Mouse (Mus musculus) cerebellum, adult 11-12 months (tissue): ENCODE results near the gene Mrps33.

ENCODE experiments used
- DNase-seq: peaks from one replicate; pipeline ENCODE4 v3.0.0; 2022

Mrps33 gene

DNA sequence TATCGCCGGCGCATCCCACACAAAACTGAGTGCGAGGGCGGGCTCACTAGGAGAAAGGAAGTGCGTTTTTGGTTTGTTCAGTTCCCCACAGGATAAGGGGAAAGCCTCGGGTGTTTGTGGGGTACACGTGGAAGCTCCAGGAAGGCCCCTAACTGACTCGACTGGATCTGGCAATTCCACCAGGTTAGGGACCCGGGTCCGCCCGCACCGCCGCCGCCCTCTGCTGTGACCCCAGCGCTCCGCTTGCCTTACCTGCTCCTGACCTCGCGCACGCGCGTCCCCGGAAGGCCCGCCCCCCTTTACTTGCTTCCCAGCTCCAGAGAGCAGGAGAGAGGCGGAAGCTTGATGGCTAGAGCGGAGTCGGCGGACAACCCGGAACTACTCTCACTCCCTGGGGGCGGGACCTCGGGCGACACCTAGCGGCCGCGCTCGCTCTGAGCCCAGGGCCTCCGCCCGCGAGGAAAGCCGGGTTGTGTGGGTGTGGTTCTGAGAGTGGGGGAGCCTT is at the start of gene Mrps33:
Gene Mrps33, minus strand, starts transcription at position 377 of the 505 bp plus-strand sequence.
- DNase-seq: peak; percentile 98

DNA sequence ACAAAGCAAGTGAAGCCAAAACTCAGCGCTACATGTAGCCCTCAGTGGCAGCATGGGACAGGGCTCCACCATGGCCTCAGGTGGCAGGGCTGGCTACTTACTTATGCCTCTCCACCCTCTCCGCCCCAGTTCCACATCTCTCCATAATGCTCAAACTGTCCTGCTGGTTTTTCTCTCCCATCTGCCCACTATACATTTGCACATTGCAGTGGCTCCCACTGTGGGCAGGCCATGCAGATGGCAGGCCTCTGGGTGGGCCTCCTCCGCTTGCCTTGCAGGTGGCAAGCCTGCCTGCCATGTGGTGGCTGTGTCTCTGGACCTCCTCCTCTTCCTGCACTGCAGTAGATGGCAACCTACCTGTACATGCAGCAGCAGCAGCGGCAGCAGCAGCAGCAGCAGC is 38.9 kb upstream of the Mrps33 start:
- no peak for DNase-seq

DNA sequence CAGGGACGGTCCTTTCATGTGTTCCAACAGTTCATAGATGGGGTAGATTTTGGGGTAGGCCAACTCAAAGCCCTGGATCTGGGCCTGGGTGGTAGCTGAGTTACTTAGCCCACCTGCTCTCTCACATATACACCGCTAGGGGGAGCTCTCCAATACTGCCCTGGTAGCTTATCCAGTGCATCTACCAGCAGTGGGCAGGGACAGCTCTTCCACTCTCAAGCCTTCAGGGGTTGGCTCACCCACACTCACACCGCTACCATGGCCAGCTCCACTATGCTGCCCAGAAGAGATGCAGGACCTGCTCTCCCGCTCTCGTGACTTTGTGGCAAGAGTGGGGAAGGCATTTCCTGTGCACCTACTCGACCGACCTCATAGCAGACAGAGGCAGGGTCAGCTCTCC is 38.0 kb upstream of the Mrps33 start:
- no peak for DNase-seq

DNA sequence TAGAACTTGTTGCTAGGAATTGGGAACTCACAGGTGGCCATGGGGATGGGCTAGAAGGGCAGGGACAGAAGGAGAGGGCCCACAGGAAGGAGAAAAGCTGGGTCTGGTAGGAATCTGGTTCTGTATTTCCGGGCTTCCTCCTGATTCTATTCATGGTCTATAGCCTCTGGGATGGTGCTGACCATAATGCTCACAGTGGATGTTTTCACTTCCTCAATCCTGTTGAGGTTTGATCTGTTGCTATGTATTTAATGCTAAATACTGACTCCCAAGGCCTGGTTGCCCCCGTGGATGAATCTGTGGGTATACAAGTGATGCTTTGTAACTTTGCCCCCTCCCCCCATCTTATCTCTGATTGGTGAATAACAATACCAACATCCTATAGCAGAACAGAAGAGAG is 36.8 kb upstream of the Mrps33 start:
- DNase-seq: no peak

DNA sequence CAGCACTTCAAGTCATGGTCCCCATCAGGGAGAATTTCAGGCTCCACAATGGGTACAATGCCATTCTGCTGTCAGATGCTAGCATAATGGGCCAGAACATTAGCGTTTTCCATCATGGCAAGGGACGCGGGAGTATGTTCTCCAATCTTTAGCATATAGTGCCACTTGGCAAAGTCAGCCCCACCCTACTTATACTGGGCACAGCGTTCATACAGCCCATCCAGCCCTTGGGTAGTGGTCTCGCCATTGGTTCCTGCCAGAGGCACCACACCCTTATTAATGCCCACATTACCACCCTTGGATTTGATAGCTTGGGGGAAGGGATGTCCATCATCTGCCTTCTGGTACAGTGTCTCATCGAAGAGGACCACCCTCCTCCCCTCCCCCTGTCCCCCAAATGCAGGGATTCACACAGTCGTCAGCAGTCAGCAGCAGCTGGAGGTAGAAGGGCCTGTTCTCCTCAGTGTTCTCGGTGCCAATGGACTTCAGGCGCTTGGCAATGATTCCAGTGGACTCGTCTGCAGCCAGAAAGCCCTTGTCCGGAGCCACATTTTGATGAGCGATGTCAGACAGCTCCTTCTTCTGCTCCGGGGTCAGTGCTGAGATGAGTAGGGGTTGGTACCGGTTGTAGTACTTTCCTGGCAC is 33.0 kb upstream of the Mrps33 start:
- DNase-seq: no peak

DNA sequence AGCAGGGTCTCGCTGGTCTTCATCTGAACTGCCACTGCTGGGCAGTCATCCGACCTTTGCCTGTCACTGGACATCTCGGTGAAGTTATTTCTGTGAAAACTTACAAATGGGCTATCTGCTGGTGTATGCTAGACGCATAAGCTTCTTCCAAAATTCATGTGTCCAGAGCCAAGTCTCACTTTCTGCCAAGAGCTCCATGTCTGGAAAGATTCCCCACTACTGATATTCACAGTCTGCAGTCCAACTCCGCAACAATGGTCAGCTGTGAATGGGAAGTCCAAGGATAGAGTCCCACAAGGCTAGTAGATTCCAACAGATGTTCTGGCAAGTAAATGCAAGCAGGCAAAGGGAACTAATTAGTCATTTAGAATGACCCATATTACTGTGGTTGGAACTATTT is 17.9 kb upstream of the Mrps33 start:
- no peak for DNase-seq

DNA sequence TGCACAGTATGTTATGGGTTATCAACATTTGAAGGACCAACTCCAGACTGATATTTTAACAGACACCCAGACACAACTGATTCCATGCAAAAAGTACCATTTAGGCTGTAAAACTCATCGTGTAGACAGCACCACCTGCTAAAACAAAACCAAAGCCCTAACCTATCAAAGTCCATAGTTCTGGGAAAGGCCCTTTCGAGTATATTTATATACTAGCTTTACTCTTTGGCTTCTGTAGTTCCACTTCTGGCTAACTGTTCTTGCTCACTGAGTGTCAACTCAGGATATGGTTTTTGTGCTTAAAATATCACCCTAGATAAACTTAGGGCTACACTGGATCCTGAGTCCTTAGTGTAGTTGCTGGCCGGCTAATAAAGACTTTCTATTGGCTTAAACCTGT is 10.5 kb upstream of the Mrps33 start:
- DNase-seq: no peak

DNA sequence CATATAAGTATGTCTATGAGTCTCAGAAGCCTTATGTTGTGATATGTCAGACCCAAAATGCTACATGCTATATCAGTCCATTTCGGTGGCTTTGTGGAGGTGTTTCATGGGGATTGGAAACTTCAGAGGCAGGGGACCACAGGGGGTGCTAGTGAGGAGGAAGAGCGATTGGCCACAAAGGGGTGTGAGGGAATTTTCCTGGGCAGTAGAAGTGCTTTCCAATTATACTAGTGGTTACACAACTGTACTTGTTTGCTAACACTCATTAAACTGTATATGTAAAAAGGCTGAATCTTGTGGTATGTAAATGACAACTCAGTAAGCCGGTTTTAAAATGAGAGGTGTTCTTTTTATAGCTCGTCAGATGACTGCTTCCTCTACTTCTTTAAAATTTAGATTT is 8.1 kb upstream of the Mrps33 start:
- no peak for DNase-seq

DNA sequence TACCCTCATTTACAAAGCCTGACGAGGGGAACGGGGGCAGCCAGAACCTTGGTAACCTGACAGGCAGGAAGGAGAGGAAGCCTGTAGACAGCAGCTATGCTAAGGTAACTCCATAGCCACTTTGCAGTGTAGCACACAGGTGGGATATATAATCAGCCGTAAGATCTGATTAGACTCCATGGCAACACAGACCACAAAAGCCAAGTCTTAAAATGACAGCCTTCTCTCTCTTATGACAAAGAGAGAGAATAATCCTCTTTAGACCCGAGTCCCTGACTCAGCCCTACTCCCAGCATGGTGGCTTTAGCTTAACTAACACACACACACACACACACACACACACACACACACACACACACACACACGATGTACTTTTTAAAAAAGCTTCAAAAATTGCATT is 2.3 kb downstream of the Mrps33 start:
- no peak for DNase-seq

DNA sequence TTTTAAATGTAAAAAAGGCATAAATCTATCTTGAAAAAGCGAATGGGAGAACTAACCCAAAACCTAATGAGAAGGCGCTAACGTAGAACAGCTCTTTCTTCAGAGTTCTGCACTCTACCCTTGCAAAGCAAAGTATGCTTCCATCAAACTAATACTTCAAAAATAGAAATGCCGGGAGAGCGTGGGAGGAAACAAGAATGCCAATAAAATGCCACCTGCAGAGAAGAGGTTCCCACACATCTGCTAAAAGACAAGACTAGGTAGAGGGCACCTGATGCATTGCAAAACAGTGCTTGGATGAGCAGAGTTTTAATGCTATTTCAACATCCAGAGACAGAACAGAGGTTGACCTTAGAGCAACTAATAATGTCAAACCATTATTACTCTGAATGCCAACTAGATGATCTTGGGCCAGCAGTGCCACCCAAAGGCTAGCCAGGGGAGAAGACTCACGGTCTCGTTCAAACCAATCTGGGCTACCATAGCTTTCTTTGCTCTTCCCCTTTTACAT is 3.7 kb downstream of the Mrps33 start:
- DNase-seq: no peak

DNA sequence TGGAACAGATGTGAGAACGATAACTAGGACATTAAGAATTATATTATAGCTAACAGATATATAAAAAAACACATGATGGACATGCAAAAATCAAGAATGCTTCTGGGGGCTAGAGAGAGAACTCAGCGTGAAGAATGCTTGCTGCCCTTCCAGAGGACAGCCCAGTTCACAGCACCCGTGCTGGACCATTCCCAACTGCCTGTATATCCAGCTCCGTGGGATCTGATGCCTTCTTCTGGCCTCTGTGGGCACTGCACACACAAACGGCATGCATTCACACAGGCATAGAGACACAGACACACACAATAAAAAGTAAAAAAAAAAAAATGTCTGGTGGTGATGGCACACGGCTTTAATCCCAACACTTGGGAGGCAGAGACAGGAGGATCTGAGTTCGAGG is 4.5 kb downstream of the Mrps33 start:
- no peak for DNase-seq

DNA sequence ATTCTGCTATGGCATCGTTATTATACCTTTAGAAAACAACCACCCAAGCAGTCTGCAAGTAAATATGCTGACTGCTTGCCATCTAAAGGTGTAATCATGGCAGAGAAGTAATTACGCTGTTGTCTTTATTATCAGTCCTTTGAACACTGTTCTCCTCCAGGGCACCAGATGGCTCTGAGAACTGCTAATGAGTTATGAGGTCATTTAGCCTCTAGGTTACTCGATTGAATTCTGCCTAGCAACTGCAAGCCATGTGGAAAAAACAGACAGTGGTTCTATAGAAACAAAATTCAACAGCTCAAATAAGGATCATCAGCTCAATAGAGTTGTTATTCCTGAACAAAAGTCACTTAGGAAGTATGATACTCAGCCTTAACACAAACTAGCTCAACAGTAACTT is 4.9 kb downstream of the Mrps33 start:
- DNase-seq: no peak

DNA sequence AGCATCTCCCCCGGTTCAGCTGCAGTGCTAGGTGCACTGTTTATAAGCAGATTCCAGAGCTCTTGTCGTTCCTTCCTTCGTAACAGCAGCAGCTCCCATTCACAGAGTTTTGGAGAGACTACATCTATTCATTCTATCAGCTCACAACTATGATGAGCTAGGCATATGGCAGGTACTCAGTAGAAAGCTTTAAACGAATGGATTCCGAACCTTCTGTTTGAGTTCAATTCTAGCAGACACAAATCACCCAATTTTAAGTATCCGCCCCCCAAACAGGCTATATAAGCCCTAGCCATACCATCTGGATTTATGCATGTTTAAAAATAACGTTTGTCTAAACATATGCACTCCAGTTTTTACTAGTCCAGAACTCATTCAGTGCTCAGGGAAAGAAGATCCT is 9.8 kb downstream of the Mrps33 start:
- no peak for DNase-seq

DNA sequence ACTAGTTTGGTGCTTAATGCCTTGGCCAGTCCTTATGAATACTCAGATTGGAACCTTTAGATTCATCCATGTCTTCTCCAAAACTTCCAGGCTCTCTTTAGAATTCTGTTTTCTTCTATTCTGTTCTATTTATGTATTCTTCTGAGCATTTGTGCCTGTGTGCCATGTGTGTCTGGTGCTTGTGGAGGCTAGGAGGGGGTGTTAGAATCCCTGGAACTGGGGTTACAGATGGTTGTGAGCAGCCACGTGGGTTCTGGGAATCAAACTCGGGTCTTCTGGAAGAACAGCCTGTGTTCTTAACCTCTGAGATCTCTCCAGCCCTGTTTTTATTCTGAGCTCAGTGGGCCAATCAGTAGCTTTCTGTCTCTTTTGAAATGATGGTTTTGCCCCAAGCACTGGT is 13.7 kb downstream of the Mrps33 start:
- no peak for DNase-seq

DNA sequence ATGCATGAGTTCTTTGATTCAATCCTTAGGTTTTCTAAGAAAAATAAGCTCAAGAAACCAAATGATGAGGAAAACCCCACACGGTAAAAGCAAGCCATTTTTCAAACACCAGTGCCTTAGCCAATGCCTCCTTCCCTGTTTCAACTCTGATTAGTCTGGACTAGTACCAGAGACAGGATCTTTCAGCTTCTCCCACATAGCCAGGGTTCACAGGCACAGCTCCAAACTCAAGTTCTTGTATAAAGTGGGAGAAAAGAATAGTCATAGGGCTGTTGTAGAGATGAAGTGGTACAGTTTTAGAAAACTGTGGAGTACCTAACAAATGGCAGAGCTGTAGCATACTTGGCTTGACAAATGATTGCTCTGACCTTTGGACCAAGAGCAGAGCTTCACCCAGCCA is 14.6 kb downstream of the Mrps33 start:
- DNase-seq: no peak

DNA sequence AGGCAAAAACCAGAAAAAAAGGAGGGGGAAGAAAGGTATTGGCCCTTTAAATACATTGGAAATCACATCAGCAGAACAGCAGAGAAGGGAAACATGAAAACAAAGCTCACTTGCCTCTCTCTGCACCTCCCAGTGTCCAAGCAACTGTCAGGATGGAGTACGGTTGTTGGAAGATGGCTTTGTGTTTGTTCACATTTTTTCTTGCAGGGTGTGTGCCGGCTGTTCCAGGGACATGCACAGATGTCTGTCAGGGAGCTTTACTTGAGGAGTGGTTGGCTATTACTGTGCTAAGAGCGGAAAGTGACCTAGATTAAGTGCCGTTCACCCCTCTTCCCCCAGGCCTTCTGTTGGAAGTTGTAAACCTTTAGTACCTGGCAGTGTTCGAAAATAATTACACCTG is 19.0 kb downstream of the Mrps33 start:
- no peak for DNase-seq

DNA sequence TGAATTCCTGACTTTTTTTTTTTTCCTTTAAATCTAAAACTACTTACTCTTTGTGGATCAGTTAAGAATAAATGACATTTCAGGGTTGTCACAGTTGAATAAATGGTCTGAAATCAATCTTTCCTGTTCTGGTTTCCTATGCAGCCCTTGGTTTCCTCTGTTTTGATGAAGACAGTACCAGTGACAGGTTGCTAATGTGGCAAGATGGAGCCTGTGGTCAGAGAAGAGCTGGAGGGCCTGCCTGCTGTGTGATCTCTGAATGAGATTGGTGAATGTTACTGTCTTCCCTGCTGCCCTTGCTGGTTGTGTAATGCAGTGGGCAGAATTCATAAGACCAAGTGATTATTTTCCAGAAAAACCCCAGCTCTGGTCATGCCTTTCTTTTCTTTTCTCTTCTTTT is 22.4 kb downstream of the Mrps33 start:
- no peak for DNase-seq

DNA sequence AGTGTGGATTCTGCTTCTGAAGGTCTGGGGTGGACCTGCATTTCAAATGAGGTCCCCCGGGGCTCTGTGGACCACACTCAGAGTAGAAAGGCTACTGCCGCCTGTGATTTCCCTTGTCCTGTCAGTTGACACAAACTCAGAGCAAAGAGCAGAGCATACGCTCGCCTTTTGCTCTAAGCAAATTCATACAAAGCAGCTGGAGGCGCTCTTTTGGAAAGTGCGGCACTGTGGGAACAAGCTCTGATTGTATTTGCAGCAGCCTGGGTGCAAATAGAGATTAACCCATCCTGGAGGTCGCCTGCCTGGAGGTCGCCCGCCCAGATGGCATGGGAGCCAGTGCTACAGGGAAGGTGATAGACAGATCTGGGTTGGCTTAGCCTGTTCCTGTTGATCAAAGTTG is 23.0 kb downstream of the Mrps33 start:
- DNase-seq: no peak

DNA sequence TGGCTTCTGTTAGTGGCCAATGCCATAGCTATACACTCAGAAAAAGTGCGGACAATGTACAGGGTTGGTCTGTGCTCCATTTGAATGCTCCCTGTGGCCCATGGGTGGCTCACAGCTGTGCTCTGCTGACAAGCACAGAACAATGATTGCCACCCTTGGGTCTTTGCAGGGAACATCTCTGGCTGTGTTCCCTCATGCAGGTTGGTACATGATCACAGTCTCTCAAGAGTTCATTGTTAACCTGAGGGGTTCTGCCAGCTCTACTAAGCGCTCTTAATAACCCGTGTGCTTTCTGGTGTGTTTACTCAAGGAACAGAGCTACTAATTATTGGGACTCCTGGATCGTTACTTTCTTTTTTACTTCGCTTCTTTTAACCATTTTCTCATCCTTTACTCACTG is 24.8 kb downstream of the Mrps33 start:
- DNase-seq: no peak

DNA sequence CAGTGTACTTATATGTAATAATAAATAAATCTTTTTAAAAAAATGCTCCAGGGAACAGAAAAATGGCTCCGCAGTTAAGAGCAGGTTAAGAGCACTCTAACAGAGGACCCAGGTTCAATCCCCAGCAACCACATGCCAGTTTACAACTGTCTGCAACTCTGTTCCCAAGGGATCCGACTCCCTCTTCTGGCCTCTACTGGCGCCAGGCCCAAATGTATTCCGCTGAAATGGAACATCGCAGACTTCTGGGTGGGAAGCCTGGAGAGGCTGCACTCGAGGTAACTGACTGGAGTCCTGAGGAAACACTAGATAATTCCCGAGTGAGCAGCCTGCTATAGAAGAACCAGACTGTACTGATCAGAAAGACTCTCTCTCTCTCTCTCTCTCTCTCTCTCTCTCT is 27.3 kb downstream of the Mrps33 start:
- no peak for DNase-seq

DNA sequence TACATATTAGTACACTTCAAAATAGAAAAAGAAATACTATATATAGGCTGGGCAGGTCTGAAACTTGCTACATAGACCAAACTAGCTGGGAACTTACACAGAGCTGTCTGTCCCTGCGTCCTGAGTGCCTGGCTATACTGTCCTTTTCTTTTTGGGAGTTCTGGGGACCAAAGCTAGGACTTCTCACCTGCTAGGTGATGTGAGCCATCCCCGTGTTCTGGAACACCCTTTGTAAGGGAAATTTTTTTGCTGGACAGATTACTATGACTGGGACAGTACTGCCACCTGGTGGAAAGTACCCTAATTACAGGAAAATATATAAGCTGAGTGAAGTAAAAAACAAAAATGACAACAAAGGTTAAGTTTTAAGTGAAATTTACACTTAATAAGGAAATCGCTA is 28.2 kb downstream of the Mrps33 start:
- DNase-seq: no peak

DNA sequence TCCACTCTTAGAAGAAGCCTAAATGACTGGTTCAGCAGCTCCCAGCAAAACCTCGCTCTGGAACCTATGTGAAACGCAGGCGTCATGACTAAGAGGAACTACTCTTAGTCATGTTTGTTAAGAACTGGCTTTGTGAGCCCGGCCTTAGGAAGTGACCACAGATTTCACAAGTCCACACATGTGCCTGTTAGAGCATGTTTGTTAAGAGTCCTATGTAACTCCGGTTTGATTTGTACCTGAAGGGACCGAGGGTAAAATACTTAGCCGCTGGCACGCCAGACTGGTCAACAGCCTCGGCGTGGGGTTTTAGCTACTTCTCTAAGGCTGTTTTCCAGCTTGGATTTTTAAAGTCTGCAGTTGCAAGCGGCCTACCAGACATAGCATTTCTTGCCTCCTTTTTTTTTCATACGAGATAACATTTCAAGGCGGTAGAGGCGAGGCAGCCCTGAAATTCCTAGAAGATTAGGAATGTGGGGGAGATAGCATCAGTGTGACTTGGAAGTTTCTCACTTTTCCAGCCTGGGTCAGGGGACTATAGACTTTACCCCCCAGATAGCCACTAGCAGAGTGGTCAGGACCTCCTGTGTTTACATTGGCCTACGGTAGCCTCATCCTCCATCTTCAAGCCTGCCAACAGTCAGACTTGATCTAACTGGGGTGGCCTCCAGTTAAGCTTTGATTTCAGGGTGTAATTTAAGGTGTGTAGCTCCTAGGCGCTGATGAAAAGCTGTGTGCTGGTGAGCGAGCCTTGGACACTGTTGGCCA is 28.8 kb downstream of the Mrps33 start:
- DNase-seq: no peak

DNA sequence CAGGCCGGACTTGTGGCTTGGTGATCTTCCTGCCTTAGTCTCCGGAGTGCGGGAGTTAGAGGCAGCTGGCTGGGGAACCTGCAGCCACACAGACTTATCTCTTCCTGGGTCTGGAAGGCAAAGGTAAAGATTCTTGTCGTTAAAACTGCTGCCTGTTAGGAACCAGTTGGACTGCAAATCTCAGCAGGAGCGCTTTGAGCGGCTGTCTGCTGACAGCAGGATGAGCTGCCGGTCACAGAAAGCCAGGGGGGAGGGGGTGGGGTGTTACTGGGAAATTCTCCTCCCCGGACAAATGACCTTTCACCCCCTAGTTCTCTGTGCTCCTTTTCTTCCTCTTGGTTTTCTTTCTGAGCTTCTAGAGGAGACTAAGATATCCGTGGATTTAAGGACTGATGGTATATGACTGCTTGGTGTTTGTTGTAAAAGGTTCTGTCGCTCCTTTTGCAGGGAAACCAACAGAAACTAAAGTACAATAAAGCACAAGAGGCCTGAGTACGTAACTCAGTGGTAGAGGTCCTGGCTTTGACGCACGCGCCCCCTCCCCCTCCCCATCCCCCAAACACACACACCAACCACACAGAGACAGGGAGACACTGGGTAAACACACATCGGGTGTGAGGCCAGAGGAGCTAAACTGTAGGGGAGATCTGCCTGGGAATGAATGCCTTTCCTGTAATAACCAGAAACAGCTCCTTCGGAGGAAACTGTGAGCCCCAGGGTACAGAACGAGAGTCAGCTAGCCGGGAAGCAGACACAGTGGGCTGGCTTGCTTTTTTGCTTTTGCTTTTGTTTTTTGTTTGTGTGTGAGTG is 29.7 kb downstream of the Mrps33 start:
- no peak for DNase-seq

DNA sequence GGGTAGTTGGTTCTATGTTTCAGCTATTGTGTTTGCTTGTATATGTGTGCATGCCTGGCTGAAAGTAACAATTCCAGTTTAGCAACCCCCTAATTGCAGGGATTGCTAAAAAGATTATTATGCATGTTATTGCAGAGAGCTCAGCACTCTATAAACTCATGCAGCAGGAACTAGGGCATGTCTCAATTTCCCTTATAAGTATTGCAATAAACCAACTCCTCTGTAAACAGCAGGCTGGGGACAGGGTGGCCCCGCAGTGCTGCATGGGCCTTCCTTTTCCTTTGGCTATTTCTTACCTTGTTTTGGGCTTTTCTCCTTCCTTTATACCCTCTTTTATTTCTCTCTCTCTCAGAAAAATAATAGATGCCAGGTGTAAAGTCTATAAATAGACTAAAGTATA is 32.3 kb downstream of the Mrps33 start:
- DNase-seq: no peak
